Mouse (Mus musculus) stomach, postnatal 0 days (tissue): Measurements from ENCODE around the gene Cap1.

ENCODE experiments used
- CTCF ChIP-seq: IDR thresholded peaks from 2 replicates; pipeline ENCODE4 v1.5.1; 2016; ENCODE audit warnings: antibody characterized with exemption, low read depth, mild to moderate bottlenecking, moderate library complexity
- EP300 ChIP-seq: optimal IDR thresholded peaks from 2 replicates; pipeline ENCODE3; 2016; ENCODE audit warnings: antibody characterized with exemption

GRCm38 (mm10) chr4:122836403-122836775 lies 49.5 kb downstream of the Cap1 start:
- TF ChIP-seq EP300 (no peak), CTCF (no peak)
